8 mouse cellular contexts compared by ENCODE assay signal in genomic region chr17:25567745-25568144, GRCm38 (mm10). TPM values are rescaled to one million over a fixed set of nuclear protein-coding genes. Genes with fewer than 3 reads are reported as not detected.
DNase-seq lines count a peak whose midpoint lies in the region; ATAC-seq and TF ChIP-seq lines count a peak whose summit lies in the region.

No protein-coding gene starts in this region.

- H3K9ac ChIP-seq in liver, embryonic 11.5 days (ENCODE audit: low read depth, low read length), result no peak overlapping the region
- H3K9ac ChIP-seq in neural tube, embryonic 11.5 days (ENCODE audit: low read length), result no peak overlapping the region

- no peak overlapping the region for H3K4me2 ChIP-seq in liver, embryonic 11.5 days
- H3K4me2 ChIP-seq in neural tube, embryonic 11.5 days (ENCODE audit: low read depth), result no peak overlapping the region

- no peak for ATAC-seq in liver, embryonic 11.5 days (replicated peaks; ENCODE audit: low FRiP score)
- ATAC-seq in neural tube, embryonic 11.5 days (ENCODE audit: insufficient read depth, low FRiP score, low TSS enrichment), result no peak

- peaks cover 49% of the 10 kb centered on the region for H3K27me3 ChIP-seq in liver, embryonic 11.5 days (replicated peaks; ENCODE audit: control insufficient read depth, insufficient read depth, low read length)
- peaks cover 14% of the 10 kb centered on the region for H3K27me3 ChIP-seq in neural tube, embryonic 11.5 days (ENCODE audit: control insufficient read depth, insufficient read depth, low read length)
- peaks cover 9% of the 10 kb centered on the region; the same call in 1 of the 2 replicates for H3K27me3 ChIP-seq in thymus, adult 2 months (ENCODE audit: control insufficient read depth, insufficient read depth, low read length)

- no peaks in the 10 kb centered on the region for H3K9me3 ChIP-seq in liver, embryonic 11.5 days (ENCODE audit: control insufficient read depth, low read length)
- no peaks in the 10 kb centered on the region for H3K9me3 ChIP-seq in neural tube, embryonic 11.5 days (ENCODE audit: control insufficient read depth, low read length)

- H3K36me3 ChIP-seq in liver, embryonic 11.5 days (ENCODE audit: control insufficient read depth, insufficient read depth, low read length), result no peaks in the 10 kb centered on the region
- no peaks in the 10 kb centered on the region for H3K36me3 ChIP-seq in neural tube, embryonic 11.5 days (ENCODE audit: control insufficient read depth, insufficient read depth, low read length)
- no peaks in the 10 kb centered on the region for H3K36me3 ChIP-seq in thymus, adult 2 months (ENCODE audit: control insufficient read depth, insufficient read depth, low read length)

- 0 out of 2 replicates have a peak overlapping the region, but pooled peaks have one; percentile 36 for H3K27ac ChIP-seq in gastrocnemius, adult 2 months
- H3K27ac ChIP-seq in liver, embryonic 11.5 days (ENCODE audit: low read depth, low read length), result no peak overlapping the region
- no peak overlapping the region for H3K27ac ChIP-seq in neural tube, embryonic 11.5 days (ENCODE audit: low read depth, low read length)
- no peak overlapping the region for H3K27ac ChIP-seq in thymus, adult 2 months (ENCODE audit: control insufficient read depth, insufficient read depth, low read length)

- DNase-seq in 3T3-L1 (ENCODE audit: low read depth, low spot score), result peak; percentile 60
- peak; percentile 80 for DNase-seq in MN1 (ENCODE audit: low spot score)
- DNase-seq in cerebellum, postnatal 36 days, result peak; percentile 72 to 74
- DNase-seq in gastrocnemius, adult 2 months, result peak; percentile 73
- peak; percentile 78 for DNase-seq in kidney, postnatal 10 days
- peak; percentile 72 for DNase-seq in liver, embryonic 11.5 days (ENCODE audit: low spot score)
- peak; percentile 83 for DNase-seq in neural tube, embryonic 11.5 days (ENCODE audit: low spot score)
- DNase-seq in thymus, adult 2 months, result peak; percentile 66

- intact Hi-C loops in gastrocnemius, adult 2 months (cut with DNase I), result loop anchor here (2.0 kb wide), 1 partner anchor 131 kb away; no protein-coding TSS in a partner anchor

- peak overlapping the region; percentile 84 for H3K4me3 ChIP-seq in gastrocnemius, adult 2 months
- H3K4me3 ChIP-seq in liver, embryonic 11.5 days (ENCODE audit: low read depth, low read length), result no peak overlapping the region
- peak overlapping the region; percentile 12; the same call in 1 of the 2 replicates for H3K4me3 ChIP-seq in neural tube, embryonic 11.5 days (ENCODE audit: low read depth, low read length)
- no peak overlapping the region for H3K4me3 ChIP-seq in thymus, adult 2 months (ENCODE audit: control insufficient read depth, insufficient read depth, low read length)

- no peak for TF ChIP-seq POLR2A in thymus, adult 2 months (IDR thresholded peaks at IDR 0.05; ENCODE audit: control insufficient read depth, extremely low read depth, insufficient read depth, low read length, poor library complexity)

- peaks cover 13% of the 10 kb centered on the region for H3K4me1 ChIP-seq in liver, embryonic 11.5 days (replicated peaks; ENCODE audit: control insufficient read depth, insufficient read depth, low read length)
- H3K4me1 ChIP-seq in neural tube, embryonic 11.5 days (ENCODE audit: control insufficient read depth, insufficient read depth, low read length), result peaks cover 26% of the 10 kb centered on the region
- peaks cover 9% of the 10 kb centered on the region; the same call in 1 of the 2 replicates for H3K4me1 ChIP-seq in thymus, adult 2 months (replicated peaks; ENCODE audit: control insufficient read depth, insufficient read depth, low read length)

- peak; percentile 80 for TF ChIP-seq CTCF in gastrocnemius, adult 2 months (IDR thresholded peaks at IDR 0.05)
- peak; percentile 98 for TF ChIP-seq CTCF in thymus, adult 2 months (IDR thresholded peaks at IDR 0.05; ENCODE audit: borderline replicate concordance, control insufficient read depth, extremely low read depth, insufficient read depth, low read length, poor library complexity)

- 18% methylated on average over 14 of the region's 14 CpGs for WGBS in liver, embryonic 11.5 days
- WGBS in neural tube, embryonic 11.5 days, result 28% methylated on average over 14 of the region's 14 CpGs
- 29% methylated on average over 14 of the region's 14 CpGs for WGBS in thymus, adult 2 months

RNA-seq across cellular contexts. Expression of gene Sox8, which starts 2.7 kb away (rescaled TPM):
- 1 to 10 TPM in 1 of 2 experiments, under 1 TPM in 1; 0.92 to 1.1 TPM for total RNA-seq in gastrocnemius, adult 2 months (2021)
- polyA plus RNA-seq in liver, embryonic 11.5 days (2014; fragmentation: Nextera tagmentation; extraction: Ambion mirVana), result 2.4 and 3.0 TPM in 2 replicates
- polyA plus RNA-seq in neural tube, embryonic 11.5 days (2014; fragmentation: Nextera tagmentation; extraction: Ambion mirVana), result 6.5 and 9.1 TPM in 2 replicates
- 0.94 and 1.0 TPM in 2 replicates for polyA plus RNA-seq in thymus, adult 2 months (2012; rRNA removed)

RNA-seq across cellular contexts. Expression of gene Lmf1, which starts 11.1 kb away (rescaled TPM):
- 10 to 100 TPM in 1 of 2 experiments, 1 to 10 TPM in 1; 9.7 to 14.9 TPM for total RNA-seq in gastrocnemius, adult 2 months (2021)
- 23.8 and 29.1 TPM in 2 replicates for polyA plus RNA-seq in liver, embryonic 11.5 days (2014; fragmentation: Nextera tagmentation; extraction: Ambion mirVana)
- 23.6 and 23.9 TPM in 2 replicates for polyA plus RNA-seq in neural tube, embryonic 11.5 days (2014; fragmentation: Nextera tagmentation; extraction: Ambion mirVana)
- 25.2 and 25.8 TPM in 2 replicates for polyA plus RNA-seq in thymus, adult 2 months (2012; rRNA removed)

Comparison
In these comparisons a context has a peak if more than half of its experiments do, and no peak if none do; other contexts are left out.
1. H3K4me3 ChIP-seq: peak in gastrocnemius, adult 2 months (single experiment) and neural tube, embryonic 11.5 days (single experiment); none in liver, embryonic 11.5 days (single experiment) and thymus, adult 2 months (single experiment).
2. Peak in every context shown above with its lines, with median percentiles within 50 percentile points of each other: DNase-seq.